Mouse (Mus musculus) cerebellum, adult 2 months (tissue): ENCODE measurements at regions not wholly inside any gene's neighbourhood (a gene's known extent, or its start where the extent isn't known, plus 50 kb on each side); places are given as distances from the start of the nearest gene placed in this dataset.

Experiments used
- CTCF ChIP-seq: fragments of 200-500 bp; IDR thresholded peaks from 2 replicates; pipeline ENCODE4 v1.5.1; 2011; ENCODE audit warnings: low read depth, mild to moderate bottlenecking, control low read depth, low read length, moderate library complexity, borderline replicate concordance; ENCODE audit not compliant: insufficient read depth
- POLR2A ChIP-seq: fragments of 200-500 bp; IDR thresholded peaks from 2 replicates; pipeline ENCODE4 v1.6.1; 2011; ENCODE audit warnings: low read length, control low read depth, borderline replicate concordance; ENCODE audit not compliant: insufficient read depth

GRCm38 (mm10) chr15:87952531-87952930 lies 408.4 kb downstream of the Fam19a5 start:
- TF ChIP-seq CTCF (no peak), POLR2A (no peak)
